Mouse (Mus musculus) 416B (cell line): ENCODE data around the gene Hist1h2ao.
A peak's percentile ranks its signal among the peaks of the same experiment; 100 is the strongest.
"Not testable (repeated sequence)": the region's sequence is repeated elsewhere in the genome, so short reads cannot be mapped to it uniquely, and the experiment has no call there.

Source experiments
- DNase-seq: peaks from one replicate; pipeline ENCODE4 v3.0.0; 2011; ENCODE audit warnings: low read depth

Hist1h2ao gene

GRCm38 (mm10) chr13:21811539-21811938 lies 1.3 kb downstream of the Hist1h2ao start, which contains the start of gene Hist1h4m:
Hist1h4m (plus strand) TSS chr13:21811746.
- not testable (repeated sequence) for DNase-seq

- not testable (repeated sequence) for DNase-seq
These were observed 1.8 kb downstream of the Hist1h2ao start for GRCm38 (mm10) chr13:21812092-21812491.

- not testable (repeated sequence) for DNase-seq
These were observed 10.0 kb downstream of the Hist1h2ao start for GRCm38 (mm10) chr13:21820082-21820890.

GRCm38 (mm10) chr13:21828511-21828910 lies 18.2 kb downstream of the Hist1h2ao start:
- DNase-seq, result no peak

GRCm38 (mm10) chr13:21830344-21830743 lies 20.1 kb downstream of the Hist1h2ao start:
- DNase-seq, result no peak

- not testable (repeated sequence) for DNase-seq
These were observed 21.4 kb downstream of the Hist1h2ao start, which contains the start of gene Hist1h4n for GRCm38 (mm10) chr13:21831418-21832394. Hist1h4n (minus strand) TSS chr13:21832196.

- DNase-seq, result not testable (repeated sequence)
These were observed 23.2 kb downstream of the Hist1h2ao start, which contains the start of the genes Hist1h2ap and Hist1h2br for GRCm38 (mm10) chr13:21833461-21833860. Hist1h2ap (minus strand) TSS chr13:21833507. Hist1h2br (plus strand) TSS chr13:21833743.

- not testable (repeated sequence) for DNase-seq
These were observed 30.2 kb downstream of the Hist1h2ao start for GRCm38 (mm10) chr13:21840508-21840907.

- DNase-seq, result not testable (repeated sequence)
These were observed 36.1 kb downstream of the Hist1h2ao start for GRCm38 (mm10) chr13:21846356-21846755.

GRCm38 (mm10) chr13:21847883-21848282 lies 37.6 kb downstream of the Hist1h2ao start:
- peak; percentile 19 for DNase-seq

GRCm38 (mm10) chr13:21850696-21851095 lies 40.4 kb downstream of the Hist1h2ao start:
- not testable (repeated sequence) for DNase-seq

GRCm38 (mm10) chr13:21852215-21852945 lies 42.1 kb downstream of the Hist1h2ao start:
- DNase-seq, result peak; percentile 89

GRCm38 (mm10) chr13:21855146-21855545 lies 44.9 kb downstream of the Hist1h2ao start:
- DNase-seq, result peak; percentile 88

- DNase-seq, result peak; percentile 78
These were observed 45.5 kb downstream of the Hist1h2ao start for GRCm38 (mm10) chr13:21855698-21856162.
